ENCODE assay signal across 8 mouse cellular contexts in genomic region chr4:116123602-116124519, GRCm38 (mm10). TPM values are rescaled to one million over a fixed set of nuclear protein-coding genes. Genes with fewer than 3 reads are reported as not detected.
DNase-seq lines count a peak whose midpoint lies in the region; ATAC-seq lines count a peak whose summit lies in the region.

Rad54l (minus strand) TSS chr4:116123690.
Pomgnt1 (plus strand) TSS chr4:116123840.

- no peaks in the 10 kb centered on the region for H3K9me3 ChIP-seq in hindbrain, embryonic 12.5 days (replicated peaks)

- no peaks in the 10 kb centered on the region for H3K27me3 ChIP-seq in hindbrain, embryonic 12.5 days

- ATAC-seq in hindbrain, embryonic 12.5 days (ENCODE audit: low FRiP score): peak; percentile 98

- peak within 1 kb of the TSS; percentile 61 for H3K4me2 ChIP-seq in hindbrain, embryonic 12.5 days (replicated peaks)

- peak within 1 kb of the TSS; percentile 57 for H3K4me3 ChIP-seq in hindbrain, embryonic 12.5 days

- peaks cover 14% of the 10 kb centered on the region for H3K4me1 ChIP-seq in hindbrain, embryonic 12.5 days

- H3K27ac ChIP-seq in hindbrain, embryonic 12.5 days: peak within 1 kb of the TSS; percentile 35; the same call in 1 of the 2 replicates

- 7% methylated on average over 24 of the region's 24 CpGs for WGBS in hindbrain, embryonic 12.5 days

- DNase-seq in R1 (ENCODE audit: low read depth, low spot score): peak; percentile 99
- DNase-seq in cerebellum, postnatal 10 days: peak; percentile 93 to 95
- DNase-seq in frontal cortex, postnatal 10 days (ENCODE audit: low spot score in 2 of 2): peak; percentile 67 to 79
- DNase-seq in layer of hippocampus, postnatal 25 days (ENCODE audit: extremely low spot score in 1 of 2, low spot score in 1 of 2): peak; percentile 47 to 67
- peak; percentile 93 for DNase-seq in lung, postnatal 36 days
- peak; percentile 98 for DNase-seq in retina, embryonic 14.5 days (ENCODE audit: low spot score)
- peak; percentile 71 to 81 for DNase-seq in thymus, postnatal 36 days

- peak within 1 kb of the TSS; percentile 60 for H3K9ac ChIP-seq in hindbrain, embryonic 12.5 days

- H3K36me3 ChIP-seq in hindbrain, embryonic 12.5 days: 0 out of 2 replicates have a peak, but pooled peaks cover 7% of the 10 kb centered on the region

RNA-seq across cellular contexts. Expression of gene Rad54l, which starts in this region (rescaled TPM):
- 28.3 and 28.5 TPM in 2 replicates for polyA plus RNA-seq in hindbrain, embryonic 12.5 days (2016; fragmentation: Nextera tagmentation; extraction: Ambion mirVana)
- total RNA-seq in layer of hippocampus, postnatal 25 days (2021): under 1 TPM; 0.54 to 0.99 TPM

RNA-seq across cellular contexts. Expression of gene Pomgnt1, which starts in this region (rescaled TPM):
- 62.7 and 67.5 TPM in 2 replicates for polyA plus RNA-seq in hindbrain, embryonic 12.5 days (2016; fragmentation: Nextera tagmentation; extraction: Ambion mirVana)
- total RNA-seq in layer of hippocampus, postnatal 25 days (2021): 10 to 100 TPM; 64.5 to 68.6 TPM

Comparison
In these comparisons a context has a peak if more than half of its experiments do, and no peak if none do; other contexts are left out.
1. Peak in every context shown above with its lines: DNase-seq, ATAC-seq, H3K4me3 ChIP-seq and H3K27ac ChIP-seq.